Mouse (Mus musculus): ENCODE data around the gene Gdi2. TPM values are rescaled to one million over a fixed set of nuclear protein-coding genes. Genes with fewer than 3 reads are reported as not detected.
"Not testable (repeated sequence)": the region's sequence is repeated elsewhere in the genome, so short reads cannot be mapped to it uniquely, and the experiment has no call there.

Gdi2 gene
- 448 TPM in 2 replicates for polyA plus RNA-seq (2014; fragmentation: Nextera tagmentation; extraction: Ambion mirVana)

- H3K36me3 ChIP-seq (ENCODE audit: control insufficient read depth, insufficient read depth, low read length): no peaks in the 10 kb centered on the region
Measured at GRCm38 (mm10) chr13:3537594-3538222, at the start of gene Gdi2. Gene Gdi2 (plus strand): TSS chr13:3538063.

GRCm38 (mm10) chr13:3495526-3495925 is 42.3 kb upstream of the Gdi2 start:
- H3K9me3 ChIP-seq (ENCODE audit: control insufficient read depth, low read length): no peaks in the 10 kb centered on the region
- no peak overlapping the region for H3K27ac ChIP-seq (ENCODE audit: low read depth)
- H3K4me3 ChIP-seq (ENCODE audit: low read depth, low read length): no peak overlapping the region
- no peak overlapping the region for H3K9ac ChIP-seq (ENCODE audit: low read length)
- H3K36me3 ChIP-seq (ENCODE audit: control insufficient read depth, insufficient read depth, low read length): no peaks in the 10 kb centered on the region
- DNase-seq (ENCODE audit: low spot score) (no peak), ATAC-seq (replicated peaks; ENCODE audit: low FRiP score, low TSS enrichment, low read depth) (no peak)
- 96% methylated on average over 4 of the region's 4 CpGs for WGBS
- no peaks in the 10 kb centered on the region for H3K4me1 ChIP-seq (replicated peaks; ENCODE audit: control insufficient read depth, insufficient read depth, low read length)
- no peaks in the 10 kb centered on the region for H3K27me3 ChIP-seq (replicated peaks; ENCODE audit: control insufficient read depth, insufficient read depth, low read length)
- H3K4me2 ChIP-seq (ENCODE audit: low read length): no peak overlapping the region

More at GRCm38 (mm10) chr13:3537594-3538222, at the start of gene Gdi2:
- 0% methylated on average over 37 of the region's 47 CpGs for WGBS
- peak within 1 kb of the TSS; percentile 91 for H3K9ac ChIP-seq (ENCODE audit: low read length)
- no peaks in the 10 kb centered on the region for H3K27me3 ChIP-seq (replicated peaks; ENCODE audit: control insufficient read depth, insufficient read depth, low read length)
- peak; percentile 99 for DNase-seq (ENCODE audit: low spot score)
- H3K4me3 ChIP-seq (ENCODE audit: low read depth, low read length): peak within 1 kb of the TSS; percentile 67
- peaks cover 18% of the 10 kb centered on the region for H3K4me1 ChIP-seq (replicated peaks; ENCODE audit: control insufficient read depth, insufficient read depth, low read length)
- peaks cover 4% of the 10 kb centered on the region; the same call in 1 of the 2 replicates for H3K9me3 ChIP-seq (ENCODE audit: control insufficient read depth, low read length)
- peak; percentile 97 for ATAC-seq (replicated peaks; ENCODE audit: low FRiP score, low TSS enrichment, low read depth)
- H3K27ac ChIP-seq (ENCODE audit: low read depth): peak within 1 kb of the TSS; percentile 97
- H3K4me2 ChIP-seq (ENCODE audit: low read length): peak within 1 kb of the TSS; percentile 70

- 85% methylated on average over 6 of the region's 6 CpGs for WGBS
- H3K9ac ChIP-seq (ENCODE audit: low read length); H3K36me3 ChIP-seq (ENCODE audit: control insufficient read depth, insufficient read depth, low read length); H3K4me3 ChIP-seq (ENCODE audit: low read depth, low read length); H3K27ac ChIP-seq (ENCODE audit: low read depth); H3K27me3 ChIP-seq (replicated peaks; ENCODE audit: control insufficient read depth, insufficient read depth, low read length); H3K4me1 ChIP-seq (replicated peaks; ENCODE audit: control insufficient read depth, insufficient read depth, low read length); H3K9me3 ChIP-seq (ENCODE audit: control insufficient read depth, low read length); H3K4me2 ChIP-seq (ENCODE audit: low read length); DNase-seq (ENCODE audit: low spot score); ATAC-seq (replicated peaks; ENCODE audit: low FRiP score, low TSS enrichment, low read depth): not testable (repeated sequence)
Measured at GRCm38 (mm10) chr13:3501014-3501413, 36.8 kb upstream of the Gdi2 start.

- not testable (repeated sequence) for H3K9ac ChIP-seq (ENCODE audit: low read length); H3K4me1 ChIP-seq (replicated peaks; ENCODE audit: control insufficient read depth, insufficient read depth, low read length); H3K27me3 ChIP-seq (replicated peaks; ENCODE audit: control insufficient read depth, insufficient read depth, low read length); H3K36me3 ChIP-seq (ENCODE audit: control insufficient read depth, insufficient read depth, low read length); DNase-seq (ENCODE audit: low spot score); H3K9me3 ChIP-seq (ENCODE audit: control insufficient read depth, low read length); ATAC-seq (replicated peaks; ENCODE audit: low FRiP score, low TSS enrichment, low read depth); H3K4me3 ChIP-seq (ENCODE audit: low read depth, low read length); H3K4me2 ChIP-seq (ENCODE audit: low read length); H3K27ac ChIP-seq (ENCODE audit: low read depth)
- WGBS: 80% methylated on average over 6 of the region's 6 CpGs
Measured at GRCm38 (mm10) chr13:3515351-3515750, 22.5 kb upstream of the Gdi2 start.

- WGBS: 61% methylated on average over 4 of the region's 4 CpGs
- not testable (repeated sequence) for H3K9me3 ChIP-seq (ENCODE audit: control insufficient read depth, low read length); H3K36me3 ChIP-seq (ENCODE audit: control insufficient read depth, insufficient read depth, low read length)
Measured at GRCm38 (mm10) chr13:3519357-3519756, 18.5 kb upstream of the Gdi2 start.

GRCm38 (mm10) chr13:3519994-3520393 is 17.9 kb upstream of the Gdi2 start:
- H3K4me1 ChIP-seq (replicated peaks; ENCODE audit: control insufficient read depth, insufficient read depth, low read length); DNase-seq (ENCODE audit: low spot score); H3K27ac ChIP-seq (ENCODE audit: low read depth); H3K36me3 ChIP-seq (ENCODE audit: control insufficient read depth, insufficient read depth, low read length); H3K4me2 ChIP-seq (ENCODE audit: low read length); H3K9me3 ChIP-seq (ENCODE audit: control insufficient read depth, low read length); H3K4me3 ChIP-seq (ENCODE audit: low read depth, low read length); H3K27me3 ChIP-seq (replicated peaks; ENCODE audit: control insufficient read depth, insufficient read depth, low read length); ATAC-seq (replicated peaks; ENCODE audit: low FRiP score, low TSS enrichment, low read depth); H3K9ac ChIP-seq (ENCODE audit: low read length): not testable (repeated sequence)
- WGBS: 12% methylated on average over 1 of the region's 1 CpGs

More at GRCm38 (mm10) chr13:3519357-3519756, 18.5 kb upstream of the Gdi2 start:
- H3K27ac ChIP-seq (ENCODE audit: low read depth); H3K9ac ChIP-seq (ENCODE audit: low read length); H3K27me3 ChIP-seq (replicated peaks; ENCODE audit: control insufficient read depth, insufficient read depth, low read length); H3K4me3 ChIP-seq (ENCODE audit: low read depth, low read length); H3K4me2 ChIP-seq (ENCODE audit: low read length); H3K4me1 ChIP-seq (replicated peaks; ENCODE audit: control insufficient read depth, insufficient read depth, low read length); ATAC-seq (replicated peaks; ENCODE audit: low FRiP score, low TSS enrichment, low read depth); DNase-seq (ENCODE audit: low spot score): not testable (repeated sequence)

- no peak overlapping the region for H3K4me3 ChIP-seq (ENCODE audit: low read depth, low read length)
- no peak for ATAC-seq (replicated peaks; ENCODE audit: low FRiP score, low TSS enrichment, low read depth)
- no peaks in the 10 kb centered on the region for H3K4me1 ChIP-seq (replicated peaks; ENCODE audit: control insufficient read depth, insufficient read depth, low read length)
- H3K36me3 ChIP-seq (ENCODE audit: control insufficient read depth, insufficient read depth, low read length): no peaks in the 10 kb centered on the region
- H3K4me2 ChIP-seq (ENCODE audit: low read length): no peak overlapping the region
- no peak for DNase-seq (ENCODE audit: low spot score)
- H3K9me3 ChIP-seq (ENCODE audit: control insufficient read depth, low read length): no peaks in the 10 kb centered on the region
- H3K27me3 ChIP-seq (replicated peaks; ENCODE audit: control insufficient read depth, insufficient read depth, low read length): no peaks in the 10 kb centered on the region
- H3K27ac ChIP-seq (ENCODE audit: low read depth): no peak overlapping the region
- 49% methylated on average over 6 of the region's 6 CpGs for WGBS
- no peak overlapping the region for H3K9ac ChIP-seq (ENCODE audit: low read length)
Measured at GRCm38 (mm10) chr13:3523459-3523858, 14.4 kb upstream of the Gdi2 start.

GRCm38 (mm10) chr13:3523946-3524345 is 13.9 kb upstream of the Gdi2 start:
- H3K27ac ChIP-seq (ENCODE audit: low read depth): no peak overlapping the region
- DNase-seq (ENCODE audit: low spot score) (no peak), ATAC-seq (replicated peaks; ENCODE audit: low FRiP score, low TSS enrichment, low read depth) (no peak)
- no peaks in the 10 kb centered on the region for H3K27me3 ChIP-seq (replicated peaks; ENCODE audit: control insufficient read depth, insufficient read depth, low read length)
- H3K4me3 ChIP-seq (ENCODE audit: low read depth, low read length): no peak overlapping the region
- WGBS: 78% methylated on average over 1 of the region's 1 CpGs
- no peaks in the 10 kb centered on the region for H3K4me1 ChIP-seq (replicated peaks; ENCODE audit: control insufficient read depth, insufficient read depth, low read length)
- no peak overlapping the region for H3K4me2 ChIP-seq (ENCODE audit: low read length)
- no peak overlapping the region for H3K9ac ChIP-seq (ENCODE audit: low read length)
- no peaks in the 10 kb centered on the region for H3K36me3 ChIP-seq (ENCODE audit: control insufficient read depth, insufficient read depth, low read length)
- no peaks in the 10 kb centered on the region for H3K9me3 ChIP-seq (ENCODE audit: control insufficient read depth, low read length)

- H3K9ac ChIP-seq (ENCODE audit: low read length): no peak overlapping the region
- ATAC-seq (replicated peaks; ENCODE audit: low FRiP score, low TSS enrichment, low read depth): no peak
- no peak for DNase-seq (ENCODE audit: low spot score)
- WGBS: 62% methylated on average over 4 of the region's 4 CpGs
- H3K27ac ChIP-seq (ENCODE audit: low read depth): no peak overlapping the region
- H3K4me1 ChIP-seq (replicated peaks; ENCODE audit: control insufficient read depth, insufficient read depth, low read length): no peaks in the 10 kb centered on the region
- H3K4me3 ChIP-seq (ENCODE audit: low read depth, low read length): no peak overlapping the region
- no peaks in the 10 kb centered on the region for H3K36me3 ChIP-seq (ENCODE audit: control insufficient read depth, insufficient read depth, low read length)
- no peaks in the 10 kb centered on the region for H3K27me3 ChIP-seq (replicated peaks; ENCODE audit: control insufficient read depth, insufficient read depth, low read length)
- no peak overlapping the region for H3K4me2 ChIP-seq (ENCODE audit: low read length)
- no peaks in the 10 kb centered on the region for H3K9me3 ChIP-seq (ENCODE audit: control insufficient read depth, low read length)
Measured at GRCm38 (mm10) chr13:3525611-3526051, 12.2 kb upstream of the Gdi2 start.
